Mouse (Mus musculus): Measurements from ENCODE around the gene Hadh. TPM values are rescaled to one million over a fixed set of nuclear protein-coding genes. Genes with fewer than 3 reads are reported as not detected.

The Hadh gene
- polyA plus RNA-seq, 1 experiment from 2014 or later = 113 TPM

DNA sequence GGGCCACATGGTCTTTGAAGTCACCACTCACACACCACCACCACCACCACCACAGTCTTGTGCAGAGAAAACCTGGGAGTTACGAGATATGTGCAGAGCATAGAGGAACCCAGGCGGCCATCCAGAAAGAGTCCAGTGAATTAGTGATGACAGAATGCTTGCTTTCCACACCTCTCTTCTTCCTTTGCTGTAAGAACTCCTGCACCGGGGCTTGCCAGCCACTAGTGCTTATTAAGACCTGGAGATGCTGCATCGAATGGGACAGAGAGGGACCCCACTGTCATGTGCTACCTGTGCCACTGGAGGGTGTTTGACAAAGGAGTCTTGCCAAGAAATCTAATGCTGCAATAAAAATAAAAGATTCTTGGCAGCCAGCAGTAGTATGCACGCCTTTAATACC lies 64.1 kb downstream of the Hadh start:
- H3K36me3 ChIP-seq (ENCODE audit: insufficient read depth) = 0 out of 2 replicates have a peak, but pooled peaks cover 9% of the 10 kb centered on the region
- no peak overlapping the region for H3K9ac ChIP-seq
- no peaks in the 10 kb centered on the region for H3K4me1 ChIP-seq (ENCODE audit: insufficient read depth)
- no peak overlapping the region for H3K4me3 ChIP-seq (ENCODE audit: low read depth, low read length)
- no peak for TF ChIP-seq CTCF (IDR thresholded peaks at IDR 0.05; ENCODE audit: low read depth)
- no peak overlapping the region for H3K4me2 ChIP-seq
- no peaks in the 10 kb centered on the region for H3K9me3 ChIP-seq (ENCODE audit: low read depth, low read length)
- no peak for DNase-seq
- H3K27me3 ChIP-seq (ENCODE audit: insufficient read depth, low read length) = no peaks in the 10 kb centered on the region
- no peak overlapping the region for H3K27ac ChIP-seq (ENCODE audit: low read depth)
- 78% methylated on average over 5 of the region's 5 CpGs for WGBS
- ATAC-seq (ENCODE audit: insufficient read depth) = peak; percentile 31; the same call in 1 of the 2 replicates

DNA sequence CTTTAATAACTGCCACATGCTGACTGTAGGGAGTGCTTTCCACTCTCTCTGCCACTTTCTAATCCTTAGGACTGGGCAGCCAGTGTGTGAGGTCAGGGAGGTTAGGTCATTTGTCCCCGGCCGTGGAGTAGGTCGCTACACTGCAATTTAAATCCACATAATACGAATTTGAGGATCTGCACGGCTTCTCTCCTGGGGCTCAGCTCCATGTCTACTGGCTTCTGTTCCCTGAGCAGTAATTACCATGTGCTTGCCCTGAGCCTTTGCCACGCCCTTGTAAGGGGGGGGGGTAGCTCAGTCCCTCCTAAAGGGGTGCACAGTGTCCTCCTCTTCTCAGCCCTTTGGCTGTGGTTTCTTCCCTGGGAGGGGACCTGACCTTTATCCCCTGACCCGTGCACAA lies 69.6 kb downstream of the Hadh start:
- Histone ChIP-seq H3K9ac (no peak overlapping the region), H3K27me3 (ENCODE audit: insufficient read depth, low read length) (no peaks in the 10 kb centered on the region), H3K9me3 (ENCODE audit: low read depth, low read length) (no peaks in the 10 kb centered on the region), H3K27ac (ENCODE audit: low read depth) (no peak overlapping the region), H3K36me3 (ENCODE audit: insufficient read depth) (0 out of 2 replicates have a peak, but pooled peaks cover 9% of the 10 kb centered on the region), H3K4me2 (no peak overlapping the region), H3K4me1 (ENCODE audit: insufficient read depth) (no peaks in the 10 kb centered on the region), H3K4me3 (ENCODE audit: low read depth, low read length) (no peak overlapping the region)
- DNase-seq = no peak
- ATAC-seq (ENCODE audit: insufficient read depth) = no peak
- 64% methylated on average over 7 of the region's 7 CpGs for WGBS
- no peak for TF ChIP-seq CTCF (IDR thresholded peaks at IDR 0.05; ENCODE audit: low read depth)

DNA sequence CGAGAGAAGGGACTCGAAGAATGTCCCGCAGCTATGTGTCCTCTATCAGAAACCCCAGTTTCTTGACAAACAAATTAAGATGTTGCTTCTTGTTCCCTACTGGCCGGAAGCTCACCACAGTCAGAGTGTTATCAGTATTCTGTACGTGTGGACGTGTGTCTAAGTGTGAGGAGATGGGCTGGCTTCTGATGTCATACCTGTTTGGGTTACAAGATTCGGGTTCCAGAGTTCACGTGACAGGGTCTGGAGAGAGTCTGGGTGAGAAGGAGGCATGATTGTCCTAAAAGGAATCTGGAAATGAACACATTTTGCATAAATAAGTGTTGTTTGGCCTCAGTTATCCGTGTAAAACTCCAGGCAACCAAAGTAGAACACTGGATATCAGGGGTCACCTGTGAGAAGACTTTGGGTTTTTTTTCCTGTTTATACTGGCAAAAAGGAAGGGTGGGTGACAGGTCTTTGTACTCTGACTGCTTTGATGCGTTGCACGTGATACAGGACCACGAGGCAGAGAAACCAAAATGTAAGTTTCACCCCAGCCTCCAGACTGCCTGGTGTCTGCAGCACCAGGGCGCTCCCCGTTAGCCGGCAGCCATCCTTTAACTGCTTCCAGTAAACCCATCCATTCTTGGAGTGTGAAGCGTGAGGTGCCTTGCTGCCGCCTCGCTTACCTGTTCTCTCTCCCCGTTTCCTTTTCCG lies 72.2 kb downstream of the Hadh start:
- H3K27ac ChIP-seq (ENCODE audit: low read depth) = no peak overlapping the region
- H3K27me3 ChIP-seq (ENCODE audit: insufficient read depth, low read length) = no peaks in the 10 kb centered on the region
- H3K4me1 ChIP-seq (ENCODE audit: insufficient read depth) = no peaks in the 10 kb centered on the region
- H3K9me3 ChIP-seq (ENCODE audit: low read depth, low read length) = no peaks in the 10 kb centered on the region
- no peak overlapping the region for H3K4me3 ChIP-seq (ENCODE audit: low read depth, low read length)
- DNase-seq = no peak
- no peak for TF ChIP-seq CTCF (IDR thresholded peaks at IDR 0.05; ENCODE audit: low read depth)
- H3K36me3 ChIP-seq (ENCODE audit: insufficient read depth) = 0 out of 2 replicates have a peak, but pooled peaks cover 3% of the 10 kb centered on the region
- ATAC-seq (ENCODE audit: insufficient read depth) = no peak
- no peak overlapping the region for H3K9ac ChIP-seq
- WGBS = 68% methylated on average over 20 of the region's 20 CpGs
- no peak overlapping the region for H3K4me2 ChIP-seq

DNA sequence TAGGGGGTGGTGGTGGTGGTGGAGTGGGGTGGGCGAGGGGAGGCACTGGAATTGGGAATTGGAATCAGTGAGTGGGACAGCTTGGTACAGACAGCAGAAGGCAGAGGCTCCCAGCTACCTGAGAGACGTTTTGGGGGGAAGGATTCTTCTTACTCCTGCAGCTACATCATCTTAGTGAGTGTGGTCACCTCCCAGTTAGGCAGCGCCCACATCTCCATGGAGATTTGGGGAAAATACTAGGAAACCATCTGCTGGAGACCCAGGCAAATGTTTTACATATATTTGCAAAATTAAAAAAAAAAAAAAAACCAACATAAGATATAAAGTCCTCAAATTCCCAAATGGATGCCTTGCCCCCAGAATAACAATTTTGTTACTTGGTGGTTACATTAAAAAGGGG lies 72.9 kb downstream of the Hadh start:
- TF ChIP-seq CTCF (IDR thresholded peaks at IDR 0.05; ENCODE audit: low read depth) = no peak
- ATAC-seq (ENCODE audit: insufficient read depth) (no peak), DNase-seq (no peak)
- H3K36me3 ChIP-seq (ENCODE audit: insufficient read depth) = 0 out of 2 replicates have a peak, but pooled peaks cover 3% of the 10 kb centered on the region
- no peak overlapping the region for H3K27ac ChIP-seq (ENCODE audit: low read depth)
- 76% methylated on average over 3 of the region's 3 CpGs for WGBS
- no peaks in the 10 kb centered on the region for H3K27me3 ChIP-seq (ENCODE audit: insufficient read depth, low read length)
- H3K9me3 ChIP-seq (ENCODE audit: low read depth, low read length) = no peaks in the 10 kb centered on the region
- H3K9ac ChIP-seq = no peak overlapping the region
- H3K4me1 ChIP-seq (ENCODE audit: insufficient read depth) = no peaks in the 10 kb centered on the region
- no peak overlapping the region for H3K4me2 ChIP-seq
- no peak overlapping the region for H3K4me3 ChIP-seq (ENCODE audit: low read depth, low read length)

DNA sequence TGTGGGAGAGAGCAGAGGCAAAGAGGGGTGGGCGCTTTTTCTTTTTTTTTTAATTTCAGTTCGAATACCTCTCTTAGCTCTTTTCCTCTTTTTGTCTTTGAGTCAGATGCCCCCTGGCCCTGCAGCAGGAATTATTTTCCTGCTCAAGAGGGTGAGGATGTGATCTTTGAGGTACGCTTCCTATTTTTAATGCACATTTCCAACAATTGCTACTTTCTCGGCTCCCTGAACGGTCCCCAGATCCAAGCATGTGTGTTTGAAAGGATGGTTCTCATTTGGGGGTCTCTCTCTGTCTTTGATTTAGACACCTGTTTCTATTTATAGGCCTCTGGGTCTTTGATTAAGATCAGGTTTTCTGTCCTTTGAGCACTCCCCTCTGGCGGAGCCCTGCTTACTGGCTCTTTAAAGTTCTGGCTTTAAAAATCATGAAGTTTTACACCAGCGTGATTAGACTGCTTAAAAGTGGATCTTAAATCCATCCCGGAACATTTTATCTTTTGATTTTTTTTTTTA lies 75.3 kb downstream of the Hadh start:
- Histone ChIP-seq H3K27me3 (ENCODE audit: insufficient read depth, low read length) (no peaks in the 10 kb centered on the region), H3K27ac (ENCODE audit: low read depth) (no peak overlapping the region), H3K4me2 (no peak overlapping the region), H3K36me3 (ENCODE audit: insufficient read depth) (no peaks in the 10 kb centered on the region), H3K4me3 (ENCODE audit: low read depth, low read length) (no peak overlapping the region), H3K4me1 (ENCODE audit: insufficient read depth) (no peaks in the 10 kb centered on the region), H3K9ac (no peak overlapping the region), H3K9me3 (ENCODE audit: low read depth, low read length) (no peaks in the 10 kb centered on the region)
- no peak for TF ChIP-seq CTCF (IDR thresholded peaks at IDR 0.05; ENCODE audit: low read depth)
- 79% methylated on average over 8 of the region's 8 CpGs for WGBS
- DNase-seq (no peak), ATAC-seq (ENCODE audit: insufficient read depth) (no peak)

DNA sequence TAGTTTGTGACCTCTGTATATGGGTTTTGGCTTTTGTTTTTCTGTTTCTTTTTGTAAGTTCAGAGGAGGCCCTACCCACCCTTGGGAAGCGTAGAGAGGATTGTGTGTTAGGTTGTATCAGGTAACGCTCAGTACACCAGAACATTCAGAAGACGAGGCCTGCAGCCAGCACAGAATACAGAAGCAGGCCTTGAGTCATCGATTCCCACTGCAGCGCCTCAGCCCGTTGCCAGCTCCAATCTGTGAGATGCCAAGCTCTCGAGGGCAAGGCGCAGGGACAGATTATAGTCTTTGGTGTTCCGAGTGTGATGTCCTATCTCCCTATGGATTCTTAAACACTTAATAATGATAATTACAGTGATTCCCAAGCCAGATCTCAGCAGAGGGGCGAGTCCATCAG lies 75.9 kb downstream of the Hadh start:
- Histone ChIP-seq H3K27ac (ENCODE audit: low read depth) (no peak overlapping the region), H3K27me3 (ENCODE audit: insufficient read depth, low read length) (no peaks in the 10 kb centered on the region), H3K9me3 (ENCODE audit: low read depth, low read length) (no peaks in the 10 kb centered on the region), H3K4me1 (ENCODE audit: insufficient read depth) (no peaks in the 10 kb centered on the region), H3K4me3 (ENCODE audit: low read depth, low read length) (no peak overlapping the region), H3K9ac (no peak overlapping the region), H3K4me2 (no peak overlapping the region), H3K36me3 (ENCODE audit: insufficient read depth) (no peaks in the 10 kb centered on the region)
- ATAC-seq (ENCODE audit: insufficient read depth) (no peak), DNase-seq (no peak)
- 77% methylated on average over 10 of the region's 10 CpGs for WGBS
- no peak for TF ChIP-seq CTCF (IDR thresholded peaks at IDR 0.05; ENCODE audit: low read depth)

DNA sequence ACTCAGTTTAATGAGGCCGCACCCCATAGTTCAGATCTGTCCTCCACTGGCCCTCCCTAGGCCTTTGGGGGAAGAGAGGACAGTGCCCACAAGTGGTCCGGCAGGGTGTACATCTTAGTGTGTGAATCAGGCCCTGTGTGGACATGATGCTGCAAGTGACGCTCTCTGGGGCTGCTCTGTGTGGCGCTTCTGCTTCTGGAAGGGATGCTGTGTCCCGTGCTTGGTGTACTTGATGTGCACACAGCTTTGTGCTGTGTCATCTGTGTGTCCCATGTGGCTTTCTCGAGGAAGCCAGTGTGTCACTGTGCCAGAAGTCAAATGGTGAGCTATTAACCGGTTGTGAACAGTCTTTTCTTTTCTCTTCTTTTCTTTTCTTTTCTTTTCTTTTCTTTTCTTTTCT lies 80.4 kb downstream of the Hadh start:
- Histone ChIP-seq H3K27me3 (ENCODE audit: insufficient read depth, low read length) (no peaks in the 10 kb centered on the region), H3K4me3 (ENCODE audit: low read depth, low read length) (no peak overlapping the region), H3K4me2 (no peak overlapping the region), H3K27ac (ENCODE audit: low read depth) (no peak overlapping the region), H3K9ac (no peak overlapping the region), H3K9me3 (ENCODE audit: low read depth, low read length) (no peaks in the 10 kb centered on the region), H3K36me3 (ENCODE audit: insufficient read depth) (0 out of 2 replicates have a peak, but pooled peaks cover under 1% of the 10 kb centered on the region), H3K4me1 (ENCODE audit: insufficient read depth) (no peaks in the 10 kb centered on the region)
- DNase-seq = no peak
- WGBS = 80% methylated on average over 7 of the region's 7 CpGs
- ATAC-seq (ENCODE audit: insufficient read depth) = no peak
- TF ChIP-seq CTCF (IDR thresholded peaks at IDR 0.05; ENCODE audit: low read depth) = no peak
